Mouse (Mus musculus): ENCODE measurements at regions not wholly inside any gene's neighbourhood (a gene's known extent, or its start where the extent isn't known, plus 50 kb on each side); places are given as distances from the start of the nearest gene placed in this dataset.

DNA sequence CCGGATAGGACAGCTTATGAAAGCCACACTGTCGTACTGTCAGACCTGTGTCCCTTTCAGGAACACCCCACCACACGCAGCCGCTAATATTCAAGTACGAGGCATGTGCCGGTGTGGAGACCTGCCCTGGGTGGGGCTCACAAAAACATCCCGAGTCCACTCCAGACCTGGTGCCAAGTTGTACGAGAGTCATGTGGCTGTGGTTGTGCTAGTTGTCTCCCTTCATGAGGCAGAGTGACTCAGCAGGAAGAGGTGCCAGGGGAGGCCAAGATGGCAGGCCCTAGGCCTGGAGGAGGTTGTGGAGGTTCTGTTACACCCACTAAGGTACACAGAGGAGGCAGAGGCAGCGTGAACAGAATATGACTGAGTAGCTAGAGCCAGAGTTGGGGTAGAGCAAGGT lies 143.5 kb downstream of the H2afy start:
- no peak for TF ChIP-seq POLR2A (IDR thresholded peaks at IDR 0.05; ENCODE audit: control insufficient read depth, low read depth, low read length)
- no peak for TF ChIP-seq CTCF (IDR thresholded peaks at IDR 0.05; ENCODE audit: control insufficient read depth, insufficient read depth, insufficient replicate concordance, low read depth, low read length)

Measured in testis, adult 2 months (tissue).